Mouse (Mus musculus) intestine, embryonic 16.5 days (tissue): ENCODE data around the gene Adamts10. TPM values are rescaled to one million over a fixed set of nuclear protein-coding genes. Genes with fewer than 3 reads are reported as not detected.

Source experiments
- ATAC-seq: fragments of 200-750 bp; cut with Nextera tagmentation; 2 replicates; pipeline ENCODE4 v1.8.0; 2017; ENCODE audit warnings: moderate TSS enrichment, moderate library complexity
- H3K27ac ChIP-seq: fragments of 300-500 bp; sonication (generic); 2 replicates; pipeline ENCODE4 v1.5.1; 2014; ENCODE audit warnings: mild to moderate bottlenecking, low read length
- H3K27me3 ChIP-seq: fragments of 300-500 bp; sonication (generic); replicated peaks from 2 replicates; pipeline ENCODE4 v1.6.1; 2014; ENCODE audit warnings: low read length, control low read depth, mixed read lengths; ENCODE audit not compliant: control insufficient read depth, insufficient read depth
- H3K36me3 ChIP-seq: fragments of 300-500 bp; sonication (generic); 2 replicates; pipeline ENCODE4 v1.6.1; 2014; ENCODE audit warnings: low read length, control low read depth; ENCODE audit not compliant: control insufficient read depth, insufficient read depth
- H3K4me1 ChIP-seq: fragments of 300-500 bp; sonication (generic); 2 replicates; pipeline ENCODE4 v1.6.1; 2014; ENCODE audit warnings: low read length, control low read depth, mixed read lengths; ENCODE audit not compliant: control insufficient read depth, insufficient read depth
- H3K4me2 ChIP-seq: fragments of 300-500 bp; sonication (generic); 2 replicates; pipeline ENCODE4 v1.6.1; 2014; ENCODE audit warnings: low read depth, low read length, control low read depth
- H3K4me3 ChIP-seq: fragments of 300-500 bp; sonication (generic); 2 replicates; pipeline ENCODE4 v1.5.1; 2014; ENCODE audit warnings: mild to moderate bottlenecking, low read length
- H3K9ac ChIP-seq: fragments of 300-500 bp; sonication (generic); 2 replicates; pipeline ENCODE4 v1.6.1; 2014; ENCODE audit warnings: low read depth, low read length
- H3K9me3 ChIP-seq: fragments of 300-500 bp; sonication (generic); 2 replicates; pipeline ENCODE4 v1.6.1; 2016; ENCODE audit warnings: low read length, control low read depth; ENCODE audit not compliant: control insufficient read depth
- WGBS: fragments of 180-500 bp; shearing (Covaris S2); extraction: QIAGEN DNeasy Blood & Tissue Kit; methylation state at CpG from one replicate; pipeline ENCODE4 v1.1.7; 2014; 5-methylcytosine and 5-hydroxymethylcytosine counted together
- polyA plus RNA-seq: library from polyadenylated mRNA; unstranded; fragments of >200 nt; fragmentation: Nextera tagmentation; extraction: Ambion mirVana; gene quantifications from 2 replicates; pipeline ENCODE4 v1.2.1, GENCODE M21; 2015

Adamts10 gene
- polyA plus RNA-seq, 1 experiment from 2014 or later, result 35.8 TPM

DNA sequence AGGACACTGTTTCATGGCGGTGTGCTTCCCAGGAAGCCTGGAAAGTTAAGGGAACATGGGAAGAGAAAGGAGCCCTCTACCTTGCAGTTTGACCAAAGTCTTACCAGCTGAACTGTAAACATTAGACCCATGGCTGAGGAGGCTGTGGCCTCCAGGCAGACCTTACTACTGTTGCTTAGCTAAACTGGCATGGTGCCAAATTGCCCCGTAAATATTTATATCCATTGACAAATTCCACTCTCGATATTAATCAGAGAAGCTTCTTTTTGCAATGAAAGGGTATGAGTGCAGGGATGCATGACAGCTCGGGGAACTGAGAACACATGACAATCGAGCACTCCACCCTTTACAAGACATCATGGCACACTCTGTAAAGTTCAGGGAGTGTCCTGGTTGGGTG is 13.8 kb upstream of the Adamts10 start:
- H3K9me3 ChIP-seq, result no peaks in the 10 kb centered on the region

DNA sequence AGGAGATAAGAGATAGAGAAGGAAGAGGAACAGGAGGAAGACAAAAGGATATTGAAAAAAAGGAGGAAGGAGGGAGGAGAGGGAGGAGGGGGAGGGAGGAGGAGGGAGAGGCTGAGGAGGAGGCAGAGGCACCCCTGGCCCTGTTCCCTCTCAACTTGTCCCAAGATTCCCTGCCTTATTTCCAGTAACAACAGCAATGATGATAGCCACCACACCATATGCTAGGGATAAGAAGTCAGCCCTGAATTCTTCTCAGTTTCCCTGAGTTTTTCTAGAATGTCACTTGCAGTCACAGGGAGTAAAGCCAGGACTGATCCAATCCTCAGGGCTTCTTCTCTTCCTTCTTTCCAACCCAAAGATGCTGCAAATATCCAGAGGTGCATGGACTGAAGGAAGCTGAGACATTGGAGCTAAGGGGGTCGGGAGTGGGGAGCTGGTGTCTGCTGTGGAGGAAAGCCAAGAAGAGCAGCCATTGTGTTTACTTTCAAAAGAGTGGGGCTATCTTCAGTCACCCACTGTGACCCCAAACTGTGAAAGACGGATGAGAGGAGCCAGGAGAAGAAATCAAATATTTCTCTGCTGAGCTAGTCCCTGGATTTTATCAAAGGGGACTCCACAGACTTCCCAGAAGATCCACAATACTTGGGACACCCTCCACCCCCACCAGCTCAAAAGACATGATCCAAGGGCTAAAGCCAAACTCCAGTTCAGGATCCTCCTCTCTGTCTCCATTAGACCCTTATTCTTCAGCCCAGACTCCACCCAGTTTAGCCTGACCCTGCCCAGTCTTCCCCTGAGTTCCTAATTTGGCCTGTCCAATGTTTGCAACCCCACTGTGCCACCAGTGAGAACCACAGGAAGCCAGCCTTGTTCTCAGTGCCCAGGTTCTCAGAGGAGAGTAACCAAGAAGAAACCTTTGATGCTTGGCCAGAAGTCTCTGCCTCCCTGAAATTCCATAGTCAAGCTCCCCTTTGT is 11.3 kb upstream of the Adamts10 start:
- no peaks in the 10 kb centered on the region for H3K9me3 ChIP-seq
- H3K36me3 ChIP-seq, result no peaks in the 10 kb centered on the region
- no peak overlapping the region for H3K4me3 ChIP-seq
- 30% methylated on average over 2 of the region's 2 CpGs for WGBS
- no peak overlapping the region for H3K27ac ChIP-seq
- no peaks in the 10 kb centered on the region; the same call in 1 of the 2 replicates for H3K4me1 ChIP-seq
- no peak overlapping the region for H3K4me2 ChIP-seq
- no peak overlapping the region for H3K9ac ChIP-seq
- H3K27me3 ChIP-seq, result no peaks in the 10 kb centered on the region
- no peak for ATAC-seq

More for the DNA sequence above, 13.8 kb upstream of the Adamts10 start:
- H3K36me3 ChIP-seq, result no peaks in the 10 kb centered on the region
- no peaks in the 10 kb centered on the region for H3K27me3 ChIP-seq
- no peak for ATAC-seq
- no peak overlapping the region for H3K4me3 ChIP-seq
- no peak overlapping the region for H3K27ac ChIP-seq
- no peaks in the 10 kb centered on the region; the same call in 1 of the 2 replicates for H3K4me1 ChIP-seq
- WGBS, result 56% methylated on average over 5 of the region's 5 CpGs
- H3K4me2 ChIP-seq, result no peak overlapping the region
- H3K9ac ChIP-seq, result no peak overlapping the region

DNA sequence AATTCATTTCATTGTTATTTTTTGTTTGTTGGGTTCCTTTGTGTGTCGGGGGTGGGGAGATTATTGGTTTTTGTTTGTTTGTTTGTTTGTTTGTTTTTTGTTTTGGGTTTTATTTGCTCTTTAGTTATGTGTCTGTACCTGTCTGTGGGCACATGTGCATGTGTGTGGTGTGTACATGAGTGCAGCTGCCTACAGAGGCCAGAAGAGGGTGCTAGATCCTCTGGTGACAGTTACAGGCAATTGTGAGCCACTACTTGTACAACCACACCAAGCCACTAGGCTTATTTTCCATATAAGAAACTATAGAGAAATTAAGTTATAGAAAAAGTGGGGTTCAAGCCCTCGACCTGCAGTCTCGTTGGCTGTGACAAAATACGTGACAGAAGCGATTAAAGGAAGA is 10.1 kb upstream of the Adamts10 start:
- ATAC-seq, result no peak
- H3K9me3 ChIP-seq, result no peaks in the 10 kb centered on the region
- H3K36me3 ChIP-seq, result no peaks in the 10 kb centered on the region
- WGBS, result 87% methylated on average over 5 of the region's 5 CpGs
- no peak overlapping the region for H3K4me3 ChIP-seq
- H3K9ac ChIP-seq, result no peak overlapping the region
- H3K27me3 ChIP-seq, result no peaks in the 10 kb centered on the region
- no peaks in the 10 kb centered on the region; the same call in 1 of the 2 replicates for H3K4me1 ChIP-seq
- H3K4me2 ChIP-seq, result no peak overlapping the region
- H3K27ac ChIP-seq, result no peak overlapping the region

DNA sequence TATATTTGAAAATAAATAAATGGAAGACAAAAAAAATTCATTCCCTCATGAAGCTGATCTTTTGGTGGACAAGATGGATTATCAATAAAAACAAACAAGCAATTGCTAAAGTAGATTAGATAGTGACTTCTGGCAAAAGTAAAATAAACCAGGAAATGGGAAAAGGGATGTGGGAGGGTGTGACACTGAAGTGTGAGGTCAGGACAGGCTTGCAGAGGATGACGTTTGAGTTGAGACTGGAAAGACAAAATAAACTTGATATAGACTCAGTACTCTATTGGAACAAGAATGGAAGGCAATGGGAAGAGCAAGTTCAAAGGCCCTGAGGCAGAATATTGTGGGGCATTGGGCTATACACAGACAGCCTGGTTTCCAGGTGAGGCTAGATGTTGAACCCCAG is 3.6 kb upstream of the Adamts10 start:
- Histone ChIP-seq H3K9me3 (no peaks in the 10 kb centered on the region), H3K9ac (no peak overlapping the region), H3K27ac (no peak overlapping the region), H3K4me3 (no peak overlapping the region), H3K27me3 (no peaks in the 10 kb centered on the region), H3K36me3 (no peaks in the 10 kb centered on the region), H3K4me1 (peaks cover 9% of the 10 kb centered on the region), H3K4me2 (no peak overlapping the region)
- ATAC-seq, result no peak
- WGBS, result 10% methylated on average over 1 of the region's 1 CpGs

- no peaks in the 10 kb centered on the region for H3K27me3 ChIP-seq
- H3K9ac ChIP-seq, result peak overlapping the region; percentile 85
- peak overlapping the region; percentile 72 for H3K4me2 ChIP-seq
- peaks cover 20% of the 10 kb centered on the region for H3K4me1 ChIP-seq
- H3K9me3 ChIP-seq, result no peaks in the 10 kb centered on the region
- peak overlapping the region; percentile 71 for H3K4me3 ChIP-seq
- H3K27ac ChIP-seq, result peak overlapping the region; percentile 43; the same call in 1 of the 2 replicates
- WGBS, result 14% methylated on average over 11 of the region's 13 CpGs
- no peaks in the 10 kb centered on the region for H3K36me3 ChIP-seq
- peak; percentile 54; the same call in 1 of the 2 replicates for ATAC-seq
Observed at GRCm38 (mm10) chr17:33523431-33523917, 530 bp upstream of the Adamts10 start.

GRCm38 (mm10) chr17:33524806-33525373 is 886 bp downstream of the Adamts10 start:
- 12% methylated on average over 2 of the region's 2 CpGs for WGBS
- H3K9ac ChIP-seq, result peak overlapping the region; percentile 85
- ATAC-seq, result peak; percentile 32; the same call in 1 of the 2 replicates
- H3K9me3 ChIP-seq, result no peaks in the 10 kb centered on the region
- H3K27ac ChIP-seq, result peak overlapping the region; percentile 78
- no peaks in the 10 kb centered on the region for H3K36me3 ChIP-seq
- H3K27me3 ChIP-seq, result no peaks in the 10 kb centered on the region
- peak overlapping the region; percentile 72 for H3K4me2 ChIP-seq
- peak overlapping the region; percentile 71 for H3K4me3 ChIP-seq
- peaks cover 20% of the 10 kb centered on the region for H3K4me1 ChIP-seq

DNA sequence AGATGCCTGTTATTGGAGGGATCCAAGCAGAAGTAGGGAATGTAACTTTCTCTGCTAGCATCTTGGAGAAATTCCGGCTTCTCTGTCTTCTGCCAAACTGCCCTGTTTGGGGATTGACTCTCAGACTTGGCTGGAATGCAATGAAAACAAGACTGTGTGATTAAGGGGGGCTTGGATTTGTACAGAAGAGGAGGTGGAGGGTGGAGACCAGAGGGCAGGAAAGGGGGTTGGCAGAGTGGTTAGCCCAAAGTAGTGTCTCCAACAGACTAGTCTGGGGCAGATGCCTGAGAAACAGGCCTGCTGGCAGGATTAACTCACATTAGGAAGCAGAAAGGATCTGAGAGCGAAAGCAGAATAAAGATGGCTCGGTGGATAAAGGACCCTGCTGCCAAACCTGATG is 2.5 kb downstream of the Adamts10 start:
- peaks cover 20% of the 10 kb centered on the region for H3K4me1 ChIP-seq
- H3K36me3 ChIP-seq, result no peaks in the 10 kb centered on the region
- ATAC-seq, result no peak
- 80% methylated on average over 3 of the region's 3 CpGs for WGBS
- no peak overlapping the region for H3K27ac ChIP-seq
- H3K4me3 ChIP-seq, result no peak overlapping the region
- no peak overlapping the region for H3K9ac ChIP-seq
- H3K4me2 ChIP-seq, result no peak overlapping the region
- no peaks in the 10 kb centered on the region for H3K27me3 ChIP-seq
- H3K9me3 ChIP-seq, result no peaks in the 10 kb centered on the region

- Histone ChIP-seq H3K36me3 (peaks cover 13% of the 10 kb centered on the region; the same call in 1 of the 2 replicates), H3K4me3 (no peak overlapping the region), H3K9me3 (no peaks in the 10 kb centered on the region), H3K4me1 (no peaks in the 10 kb centered on the region), H3K27me3 (no peaks in the 10 kb centered on the region), H3K4me2 (no peak overlapping the region), H3K27ac (no peak overlapping the region), H3K9ac (no peak overlapping the region)
- ATAC-seq, result 0 out of 2 replicates have a peak, but pooled peaks have one; percentile 26
- WGBS, result 91% methylated on average over 3 of the region's 3 CpGs
Observed at GRCm38 (mm10) chr17:33539106-33539675, 15.2 kb downstream of the Adamts10 start.

- no peak overlapping the region for H3K9ac ChIP-seq
- 91% methylated on average over 4 of the region's 4 CpGs for WGBS
- no peaks in the 10 kb centered on the region for H3K27me3 ChIP-seq
- no peak overlapping the region for H3K4me3 ChIP-seq
- H3K9me3 ChIP-seq, result no peaks in the 10 kb centered on the region
- H3K4me2 ChIP-seq, result no peak overlapping the region
- 0 out of 2 replicates have a peak, but pooled peaks cover 8% of the 10 kb centered on the region for H3K36me3 ChIP-seq
- H3K4me1 ChIP-seq, result no peaks in the 10 kb centered on the region
- no peak for ATAC-seq
- H3K27ac ChIP-seq, result no peak overlapping the region
Observed at GRCm38 (mm10) chr17:33539878-33540277, 15.9 kb downstream of the Adamts10 start.
